Mouse (Mus musculus): ENCODE measurements around the gene Emc7. TPM values are rescaled to one million over a fixed set of nuclear protein-coding genes. Genes with fewer than 3 reads are reported as not detected.
"Not testable (repeated sequence)": the region's sequence is repeated elsewhere in the genome, so short reads cannot be mapped to it uniquely, and the experiment has no call there.

The Emc7 gene
- total RNA-seq (2014; rRNA removed; ENCODE audit: low replicate concordance) (6.8 and 7.0 TPM in 2 replicates), polyA plus RNA-seq (2015; fragmentation: Nextera tagmentation; extraction: Ambion mirVana) (22.6 and 22.7 TPM in 2 replicates)

DNA sequence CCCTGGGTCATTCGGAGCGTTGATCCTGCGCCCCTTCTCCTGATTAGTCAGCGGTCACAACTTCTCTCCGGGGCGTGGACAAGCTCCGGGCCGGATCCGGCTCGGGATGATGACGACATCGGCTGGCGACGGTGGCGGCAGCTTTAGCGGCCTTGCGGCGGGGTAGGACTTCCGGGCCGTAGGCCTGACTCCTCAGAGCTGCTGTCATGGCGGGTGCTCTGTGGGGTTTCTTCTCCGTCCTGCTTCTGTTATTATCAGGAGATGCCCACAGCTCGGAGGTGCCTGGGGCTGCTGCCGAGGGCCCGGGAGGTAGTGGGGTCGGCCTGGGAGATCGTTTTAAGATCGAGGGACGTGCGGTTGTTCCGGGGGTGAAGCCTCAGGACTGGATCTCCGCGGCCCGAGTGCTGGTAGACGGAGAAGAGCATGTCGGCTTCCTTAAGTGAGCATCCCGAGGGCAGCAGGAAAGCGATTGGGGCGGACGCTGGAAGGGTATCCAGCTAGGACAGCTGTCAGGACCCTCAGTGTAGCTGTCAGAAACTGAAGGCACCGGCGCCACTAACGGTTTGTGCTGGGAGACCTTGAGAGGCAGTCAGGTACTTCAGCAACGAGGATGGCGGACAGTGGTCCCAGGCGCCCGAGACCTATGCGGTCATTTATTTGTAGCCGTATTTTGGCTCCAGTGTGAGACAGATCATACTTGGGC is at the start of gene Emc7:
Emc7 (plus strand) TSS at position 136 of the 703 bp plus-strand sequence.
- peak; percentile 95 for DNase-seq (ENCODE audit: low spot score)
- WGBS = under 1% methylated on average over 49 of the region's 49 CpGs
- peak within 1 kb of the TSS; percentile 78 for H3K4me2 ChIP-seq (ENCODE audit: low read depth, low read length)
- no peaks in the 10 kb centered on the region; the same call in none of the 2 replicates for H3K36me3 ChIP-seq (replicated peaks; ENCODE audit: control insufficient read depth, insufficient read depth, low read length)
- no peaks in the 10 kb centered on the region for H3K27me3 ChIP-seq (ENCODE audit: control insufficient read depth, insufficient read depth, low read length)
- peak within 1 kb of the TSS; percentile 82 for H3K27ac ChIP-seq (ENCODE audit: low read depth)
- peak within 1 kb of the TSS; percentile 82 for H3K9ac ChIP-seq (replicated peaks; ENCODE audit: low read depth, low read length)
- ATAC-seq (ENCODE audit: insufficient read depth, low read depth) = peak; percentile 99
- TF ChIP-seq EP300 (IDR thresholded peaks at IDR 0.05; ENCODE audit: low read depth) (no peak), CTCF (IDR thresholded peaks at IDR 0.05; ENCODE audit: low read depth) (no peak)
- no peaks in the 10 kb centered on the region for H3K9me3 ChIP-seq (replicated peaks; ENCODE audit: control insufficient read depth, low read length)
- H3K4me1 ChIP-seq (ENCODE audit: control insufficient read depth, insufficient read depth) = peaks cover 16% of the 10 kb centered on the region; the same call in 1 of the 2 replicates
- H3K4me3 ChIP-seq (ENCODE audit: low read depth, low read length) = peak within 1 kb of the TSS; percentile 72

DNA sequence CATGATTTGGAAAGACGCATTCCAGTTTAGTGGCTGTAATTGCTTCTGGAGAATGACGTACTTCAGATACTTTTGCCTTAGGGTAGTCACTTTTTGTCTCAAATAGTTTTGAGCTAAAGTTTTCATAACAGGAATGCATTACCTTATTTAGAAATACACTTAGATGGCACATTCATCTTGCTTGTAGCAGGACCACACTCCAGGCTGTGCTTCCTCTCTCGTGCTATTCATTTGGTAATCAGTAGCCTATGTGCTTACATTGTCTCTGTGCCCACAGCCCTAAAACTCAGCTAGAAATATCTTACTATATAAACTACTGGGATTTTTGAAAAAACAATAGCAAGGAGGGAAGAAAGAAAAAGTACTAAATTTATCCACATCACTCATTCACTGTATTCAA is 47.8 kb upstream of the Emc7 start:
- no peaks in the 10 kb centered on the region for H3K4me1 ChIP-seq (ENCODE audit: control insufficient read depth, insufficient read depth)
- no peak overlapping the region for H3K27ac ChIP-seq (ENCODE audit: low read depth)
- H3K4me3 ChIP-seq (ENCODE audit: low read depth, low read length) = no peak overlapping the region
- H3K36me3 ChIP-seq (replicated peaks; ENCODE audit: control insufficient read depth, insufficient read depth, low read length) = peaks cover 33% of the 10 kb centered on the region
- H3K9me3 ChIP-seq (replicated peaks; ENCODE audit: control insufficient read depth, low read length) = no peaks in the 10 kb centered on the region
- H3K4me2 ChIP-seq (ENCODE audit: low read depth, low read length) = no peak overlapping the region
- 76% methylated on average over 3 of the region's 3 CpGs for WGBS
- ATAC-seq (ENCODE audit: insufficient read depth, low read depth) = no peak
- TF ChIP-seq EP300 (IDR thresholded peaks at IDR 0.05; ENCODE audit: low read depth) = no peak
- TF ChIP-seq CTCF (IDR thresholded peaks at IDR 0.05; ENCODE audit: low read depth) = no peak
- H3K27me3 ChIP-seq (ENCODE audit: control insufficient read depth, insufficient read depth, low read length) = no peaks in the 10 kb centered on the region
- no peak for DNase-seq (ENCODE audit: low spot score)
- no peak overlapping the region for H3K9ac ChIP-seq (replicated peaks; ENCODE audit: low read depth, low read length)

DNA sequence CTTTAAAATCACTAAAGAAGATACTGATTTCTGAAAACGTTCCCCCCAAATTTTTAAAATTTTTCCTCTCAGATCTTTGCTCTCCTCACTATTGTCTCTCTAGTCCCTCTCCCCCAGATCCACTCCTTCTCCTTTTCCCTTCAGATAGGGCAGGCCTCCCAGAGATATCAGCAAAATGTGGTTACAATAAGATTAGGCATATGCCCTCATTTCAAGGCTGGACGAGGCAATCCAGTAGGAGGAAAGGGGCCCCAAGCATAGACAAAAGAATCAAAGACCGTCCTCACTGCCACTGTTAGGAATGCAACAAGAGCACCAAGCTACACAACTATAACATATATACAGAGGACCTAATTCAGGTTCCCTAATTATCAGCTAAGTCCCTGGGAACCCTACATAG is 29.5 kb upstream of the Emc7 start:
- Histone ChIP-seq H3K9me3 (replicated peaks; ENCODE audit: control insufficient read depth, low read length) (no peaks in the 10 kb centered on the region), H3K4me2 (ENCODE audit: low read depth, low read length) (no peak overlapping the region), H3K4me3 (ENCODE audit: low read depth, low read length) (no peak overlapping the region), H3K27me3 (ENCODE audit: control insufficient read depth, insufficient read depth, low read length) (no peaks in the 10 kb centered on the region), H3K27ac (ENCODE audit: low read depth) (no peak overlapping the region), H3K9ac (replicated peaks; ENCODE audit: low read depth, low read length) (no peak overlapping the region), H3K4me1 (ENCODE audit: control insufficient read depth, insufficient read depth) (no peaks in the 10 kb centered on the region), H3K36me3 (replicated peaks; ENCODE audit: control insufficient read depth, insufficient read depth, low read length) (no peaks in the 10 kb centered on the region)
- ATAC-seq (ENCODE audit: insufficient read depth, low read depth) (no peak), DNase-seq (ENCODE audit: low spot score) (no peak)
- no peak for TF ChIP-seq EP300 (IDR thresholded peaks at IDR 0.05; ENCODE audit: low read depth)
- no peak for TF ChIP-seq CTCF (IDR thresholded peaks at IDR 0.05; ENCODE audit: low read depth)
- WGBS = 47% methylated on average over 3 of the region's 3 CpGs

DNA sequence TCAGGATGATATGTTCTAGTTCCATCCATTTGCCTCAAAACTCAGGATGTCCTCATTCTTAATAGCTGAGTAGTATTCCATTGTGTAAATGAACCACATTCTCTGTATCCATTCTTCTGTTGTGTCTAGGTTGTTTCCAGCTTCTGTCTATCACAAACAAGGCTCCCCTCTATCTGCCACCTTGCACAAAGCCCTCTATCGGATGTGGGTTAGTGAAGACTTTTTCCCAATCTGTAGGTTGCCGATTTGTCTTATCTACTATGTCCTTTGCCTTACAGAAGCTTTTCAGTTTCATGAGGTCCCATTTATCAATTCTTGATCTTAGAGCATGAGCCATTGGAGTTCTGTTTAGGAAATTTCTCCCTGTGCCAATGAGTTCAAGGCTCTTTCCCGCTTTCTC is 26.3 kb upstream of the Emc7 start:
- 76% methylated on average over 3 of the region's 3 CpGs for WGBS

DNA sequence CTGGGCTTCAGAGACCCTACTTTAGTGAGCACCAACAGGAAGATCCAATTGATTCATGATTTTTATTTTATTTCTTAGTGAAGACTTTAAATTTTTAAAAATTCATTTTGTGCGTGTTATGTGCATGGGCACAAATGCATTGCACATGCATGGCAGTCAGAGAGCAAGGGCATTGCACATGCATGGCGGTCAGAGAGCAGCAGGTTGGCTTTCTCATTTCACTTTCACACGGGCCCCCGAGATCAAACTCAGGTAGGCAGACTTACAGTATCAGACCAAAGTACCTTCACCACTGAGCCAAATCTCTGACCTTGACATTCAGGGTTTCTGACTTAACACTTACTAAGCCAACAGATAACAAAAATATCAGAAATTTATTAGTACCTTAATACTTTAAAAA is 25.1 kb upstream of the Emc7 start:
- no peaks in the 10 kb centered on the region for H3K36me3 ChIP-seq (replicated peaks; ENCODE audit: control insufficient read depth, insufficient read depth, low read length)
- WGBS = 82% methylated on average over 4 of the region's 4 CpGs
- H3K4me2 ChIP-seq (ENCODE audit: low read depth, low read length) = no peak overlapping the region
- TF ChIP-seq CTCF (IDR thresholded peaks at IDR 0.05; ENCODE audit: low read depth) (no peak), EP300 (IDR thresholded peaks at IDR 0.05; ENCODE audit: low read depth) (no peak)
- no peak overlapping the region for H3K9ac ChIP-seq (replicated peaks; ENCODE audit: low read depth, low read length)
- no peak for DNase-seq (ENCODE audit: low spot score)
- no peak overlapping the region for H3K4me3 ChIP-seq (ENCODE audit: low read depth, low read length)
- no peaks in the 10 kb centered on the region for H3K9me3 ChIP-seq (replicated peaks; ENCODE audit: control insufficient read depth, low read length)
- no peak overlapping the region for H3K27ac ChIP-seq (ENCODE audit: low read depth)
- no peaks in the 10 kb centered on the region for H3K4me1 ChIP-seq (ENCODE audit: control insufficient read depth, insufficient read depth)
- H3K27me3 ChIP-seq (ENCODE audit: control insufficient read depth, insufficient read depth, low read length) = no peaks in the 10 kb centered on the region
- ATAC-seq (ENCODE audit: insufficient read depth, low read depth) = no peak

More for the DNA sequence above, 26.3 kb upstream of the Emc7 start:
- not testable (repeated sequence) for H3K27me3 ChIP-seq (ENCODE audit: control insufficient read depth, insufficient read depth, low read length); H3K4me1 ChIP-seq (ENCODE audit: control insufficient read depth, insufficient read depth); H3K4me3 ChIP-seq (ENCODE audit: low read depth, low read length); H3K27ac ChIP-seq (ENCODE audit: low read depth); H3K9me3 ChIP-seq (replicated peaks; ENCODE audit: control insufficient read depth, low read length); ATAC-seq (ENCODE audit: insufficient read depth, low read depth); H3K4me2 ChIP-seq (ENCODE audit: low read depth, low read length); H3K9ac ChIP-seq (replicated peaks; ENCODE audit: low read depth, low read length); H3K36me3 ChIP-seq (replicated peaks; ENCODE audit: control insufficient read depth, insufficient read depth, low read length); DNase-seq (ENCODE audit: low spot score)

DNA sequence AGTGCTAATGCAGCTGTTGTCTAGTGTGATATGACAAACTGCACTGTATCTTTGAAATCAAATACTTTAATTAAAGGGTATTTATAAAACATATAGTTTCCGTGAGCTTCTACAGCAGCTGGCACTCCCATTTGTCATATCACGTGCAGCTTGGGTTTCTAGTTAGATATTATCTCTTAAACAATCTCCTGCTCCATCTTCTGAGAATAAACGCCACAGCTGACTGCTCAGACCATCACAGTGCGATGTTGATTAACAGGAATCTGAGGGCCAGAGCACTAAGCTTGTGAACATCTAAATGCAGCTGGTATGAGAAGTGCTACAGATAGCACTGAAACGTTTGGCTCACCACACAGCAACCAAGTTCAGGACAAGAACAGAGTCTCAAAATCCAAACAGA is 24.4 kb upstream of the Emc7 start:
- DNase-seq (ENCODE audit: low spot score) (no peak), ATAC-seq (ENCODE audit: insufficient read depth, low read depth) (no peak)
- Histone ChIP-seq H3K27me3 (ENCODE audit: control insufficient read depth, insufficient read depth, low read length) (no peaks in the 10 kb centered on the region), H3K36me3 (replicated peaks; ENCODE audit: control insufficient read depth, insufficient read depth, low read length) (no peaks in the 10 kb centered on the region), H3K9me3 (replicated peaks; ENCODE audit: control insufficient read depth, low read length) (no peaks in the 10 kb centered on the region), H3K4me1 (ENCODE audit: control insufficient read depth, insufficient read depth) (no peaks in the 10 kb centered on the region), H3K4me2 (ENCODE audit: low read depth, low read length) (no peak overlapping the region), H3K27ac (ENCODE audit: low read depth) (no peak overlapping the region), H3K9ac (replicated peaks; ENCODE audit: low read depth, low read length) (no peak overlapping the region), H3K4me3 (ENCODE audit: low read depth, low read length) (no peak overlapping the region)
- WGBS = 44% methylated on average over 5 of the region's 5 CpGs
- no peak for TF ChIP-seq CTCF (IDR thresholded peaks at IDR 0.05; ENCODE audit: low read depth)
- TF ChIP-seq EP300 (IDR thresholded peaks at IDR 0.05; ENCODE audit: low read depth) = no peak
